Mouse (Mus musculus): Measurements from ENCODE around the gene Slc17a2.

DNA sequence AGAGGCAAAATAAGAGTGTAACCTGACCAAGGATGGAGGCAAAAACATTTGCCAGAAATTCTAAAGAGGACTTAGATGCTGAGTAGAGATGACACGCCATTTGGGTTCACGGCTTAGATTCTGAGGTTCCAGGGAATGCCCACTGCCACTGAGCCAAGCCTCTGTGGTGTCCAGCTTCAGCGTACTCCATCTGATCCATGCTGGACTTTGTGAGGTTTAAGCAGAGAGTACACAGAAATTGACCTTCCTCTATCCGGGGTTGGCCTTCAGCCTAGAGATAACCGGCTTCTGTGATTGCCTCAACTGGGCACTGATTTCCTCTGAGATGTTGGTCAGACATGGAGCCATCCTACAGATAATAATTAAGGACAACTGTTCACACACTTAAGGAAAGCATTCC lies 29.8 kb downstream of the Slc17a2 start:
- TF ChIP-seq CTCF (IDR thresholded peaks at IDR 0.05; ENCODE audit: control insufficient read depth, insufficient read depth, low read length): no peak
- TF ChIP-seq POLR2A (IDR thresholded peaks at IDR 0.05; ENCODE audit: borderline replicate concordance, control insufficient read depth, low read depth, low read length): no peak
